Mouse (Mus musculus): ENCODE measurements around the gene Anln. TPM values are rescaled to one million over a fixed set of nuclear protein-coding genes. Genes with fewer than 3 reads are reported as not detected.
"Not testable (repeated sequence)": the region's sequence is repeated elsewhere in the genome, so short reads cannot be mapped to it uniquely, and the experiment has no call there.

Anln gene
- polyA plus RNA-seq, 1 experiment from 2014 or later = 36.8 TPM

DNA sequence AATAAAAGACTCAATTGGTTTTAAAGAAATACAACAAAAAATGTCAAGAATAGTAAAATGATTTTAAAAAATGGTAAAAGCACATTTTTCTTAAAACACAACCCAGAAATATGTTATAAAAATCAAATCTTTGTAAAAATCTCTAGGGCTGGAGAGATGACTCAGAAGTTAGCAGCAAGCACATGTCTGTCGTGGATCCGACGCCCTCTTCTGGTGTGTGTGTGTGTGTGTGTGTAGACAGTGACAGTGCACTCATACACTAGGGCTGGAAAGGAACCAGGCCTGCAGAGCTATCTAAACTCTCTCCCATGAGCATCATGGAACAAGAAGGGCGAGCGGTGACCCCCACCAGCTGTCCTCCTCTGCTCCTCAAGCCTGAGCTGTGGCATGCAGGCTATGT, 35.5 kb downstream of the Anln start:
- no peak overlapping the region for H3K4me2 ChIP-seq
- H3K27me3 ChIP-seq = no peaks in the 10 kb centered on the region
- no peaks in the 10 kb centered on the region for H3K4me1 ChIP-seq
- H3K27ac ChIP-seq = no peak overlapping the region
- no peak overlapping the region for H3K9ac ChIP-seq
- ATAC-seq (ENCODE audit: low FRiP score) = no peak
- no peak overlapping the region for H3K4me3 ChIP-seq (replicated peaks)
- no peaks in the 10 kb centered on the region for H3K9me3 ChIP-seq
- WGBS = 92% methylated on average over 5 of the region's 5 CpGs
- H3K36me3 ChIP-seq (replicated peaks) = peaks cover 58% of the 10 kb centered on the region

DNA sequence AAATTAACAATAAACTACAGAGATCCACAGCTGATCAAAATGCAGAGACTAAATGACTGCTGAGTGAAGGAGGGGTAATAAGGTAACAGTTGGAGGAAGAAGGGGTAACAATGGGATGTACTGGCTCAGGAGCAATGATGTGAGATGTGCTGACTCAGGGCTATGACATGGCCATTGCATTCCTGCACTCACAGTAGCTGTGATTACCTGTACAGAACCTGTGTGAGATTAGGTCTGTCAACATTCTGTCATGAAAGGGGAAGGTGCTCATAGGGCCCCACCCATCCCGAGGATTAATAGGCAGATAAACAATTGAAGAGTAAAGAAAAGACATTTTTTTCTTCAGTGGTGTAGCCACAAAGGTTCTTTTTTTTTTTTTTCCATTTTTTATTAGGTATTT, 48.7 kb downstream of the Anln start:
- H3K9ac ChIP-seq = no peak overlapping the region
- H3K27ac ChIP-seq = no peak overlapping the region
- ATAC-seq (ENCODE audit: low FRiP score) = no peak
- peaks cover 68% of the 10 kb centered on the region for H3K36me3 ChIP-seq (replicated peaks)
- H3K4me1 ChIP-seq = no peaks in the 10 kb centered on the region
- H3K4me3 ChIP-seq (replicated peaks) = no peak overlapping the region
- H3K9me3 ChIP-seq = no peaks in the 10 kb centered on the region
- H3K4me2 ChIP-seq = no peak overlapping the region
- no peaks in the 10 kb centered on the region for H3K27me3 ChIP-seq
- WGBS = 96% methylated on average over 1 of the region's 1 CpGs

DNA sequence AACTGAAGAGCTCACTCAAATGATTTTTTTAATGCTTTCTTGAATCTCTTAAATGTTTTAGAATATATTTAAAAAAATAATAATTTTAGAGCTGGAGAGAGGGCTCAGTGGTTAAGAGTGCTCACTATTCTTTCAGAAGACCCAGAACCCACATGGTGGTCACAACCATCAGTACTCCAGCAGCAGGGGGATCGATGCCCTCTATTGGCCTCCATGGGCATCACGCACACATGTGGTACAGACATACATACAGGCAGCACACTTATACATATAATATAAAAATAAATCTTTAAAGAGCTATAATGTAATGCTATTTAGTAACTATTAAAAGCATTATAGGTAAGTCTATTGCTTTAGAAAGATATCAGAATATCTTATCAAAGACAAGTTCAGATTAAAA, 51.8 kb downstream of the Anln start:
- Histone ChIP-seq H3K9me3 (no peaks in the 10 kb centered on the region), H3K27me3 (no peaks in the 10 kb centered on the region), H3K4me2 (no peak overlapping the region), H3K4me1 (no peaks in the 10 kb centered on the region), H3K36me3 (replicated peaks) (peaks cover 70% of the 10 kb centered on the region), H3K9ac (no peak overlapping the region), H3K27ac (no peak overlapping the region), H3K4me3 (replicated peaks) (no peak overlapping the region)
- WGBS = 100% methylated on average over 2 of the region's 2 CpGs
- ATAC-seq (ENCODE audit: low FRiP score) = no peak

DNA sequence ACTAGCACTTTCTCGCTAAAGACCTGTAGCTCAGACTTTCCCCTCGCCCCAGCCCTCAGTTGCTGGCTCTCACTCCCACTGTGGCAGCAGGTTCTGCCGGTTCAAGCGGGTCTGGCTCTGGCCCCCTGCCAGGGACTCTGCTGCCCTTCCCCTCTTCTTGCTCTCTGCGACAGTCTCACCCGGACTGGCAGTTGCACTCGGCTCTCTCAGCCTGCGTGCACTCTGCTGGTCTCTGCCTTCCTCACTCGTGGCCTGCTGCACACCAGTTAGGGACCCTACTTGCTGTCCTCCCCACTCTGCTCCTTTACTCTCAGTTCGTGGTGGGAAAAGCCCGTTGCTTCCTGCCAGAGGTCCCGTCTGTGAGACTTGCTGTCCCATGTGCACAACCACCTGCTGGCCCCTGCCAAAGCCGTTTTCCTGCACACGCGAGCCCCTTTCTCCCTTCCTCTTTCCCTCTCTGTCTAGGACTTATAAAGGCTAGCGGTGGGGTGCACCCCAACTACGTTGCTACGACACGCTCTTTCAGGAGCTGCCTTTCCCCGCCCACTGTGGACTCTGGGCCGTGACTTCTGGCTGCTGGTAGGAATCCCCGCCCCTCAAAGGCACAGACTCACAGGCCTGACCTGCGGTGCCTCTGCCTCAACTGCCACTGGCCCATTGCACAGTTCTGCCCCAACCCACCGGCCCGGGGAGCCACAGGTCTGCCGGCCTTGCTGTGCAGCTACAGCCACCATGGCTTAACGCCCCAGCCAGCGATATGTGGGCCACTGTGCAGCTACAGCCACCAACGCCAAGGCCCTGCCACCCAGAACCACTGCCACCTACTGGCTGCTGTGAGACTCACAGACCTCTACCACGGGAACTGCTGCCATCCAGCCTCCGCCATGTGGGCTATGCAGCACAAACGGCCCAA, 61.3 kb downstream of the Anln start:
- peak; percentile 94 for ATAC-seq (ENCODE audit: low FRiP score)
- Histone ChIP-seq H3K9me3 (no peaks in the 10 kb centered on the region), H3K4me2 (peak overlapping the region; percentile 83), H3K4me1 (peaks cover 12% of the 10 kb centered on the region), H3K9ac (peak overlapping the region; percentile 61), H3K4me3 (replicated peaks) (peak overlapping the region; percentile 49), H3K27ac (0 out of 2 replicates have a peak overlapping the region, but pooled peaks have one; percentile 25), H3K36me3 (replicated peaks) (peaks cover 17% of the 10 kb centered on the region), H3K27me3 (no peaks in the 10 kb centered on the region)
- under 1% methylated on average over 32 of the region's 32 CpGs for WGBS

DNA sequence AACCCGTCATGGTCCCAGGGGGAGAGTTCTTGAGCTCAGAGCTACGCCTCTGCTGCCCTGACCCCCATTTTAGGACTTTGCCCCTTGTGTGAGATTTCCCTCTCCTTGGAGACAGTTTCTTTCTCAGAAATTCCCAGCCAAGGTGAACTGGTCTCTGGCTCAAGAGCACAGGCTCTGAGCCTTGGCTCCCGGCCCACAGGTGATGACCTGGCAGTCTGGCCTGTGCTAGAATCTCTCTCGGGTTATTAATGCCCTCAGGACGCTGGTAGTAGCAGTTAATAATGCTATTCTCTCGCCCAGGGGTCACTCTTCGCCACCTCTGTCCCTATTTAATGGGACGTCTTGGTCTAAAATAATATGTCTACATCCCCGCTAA, 61.9 kb downstream of the Anln start:
- H3K4me1 ChIP-seq = peaks cover 12% of the 10 kb centered on the region
- peak overlapping the region; percentile 49 for H3K4me3 ChIP-seq (replicated peaks)
- H3K9ac ChIP-seq = peak overlapping the region; percentile 61; the same call in 1 of the 2 replicates
- ATAC-seq (ENCODE audit: low FRiP score) = peak; percentile 10; the same call in 1 of the 2 replicates
- peaks cover 12% of the 10 kb centered on the region for H3K36me3 ChIP-seq (replicated peaks)
- no peaks in the 10 kb centered on the region for H3K27me3 ChIP-seq
- peak overlapping the region; percentile 83 for H3K4me2 ChIP-seq
- no peak overlapping the region for H3K27ac ChIP-seq
- H3K9me3 ChIP-seq = no peaks in the 10 kb centered on the region
- 15% methylated on average over 9 of the region's 9 CpGs for WGBS

DNA sequence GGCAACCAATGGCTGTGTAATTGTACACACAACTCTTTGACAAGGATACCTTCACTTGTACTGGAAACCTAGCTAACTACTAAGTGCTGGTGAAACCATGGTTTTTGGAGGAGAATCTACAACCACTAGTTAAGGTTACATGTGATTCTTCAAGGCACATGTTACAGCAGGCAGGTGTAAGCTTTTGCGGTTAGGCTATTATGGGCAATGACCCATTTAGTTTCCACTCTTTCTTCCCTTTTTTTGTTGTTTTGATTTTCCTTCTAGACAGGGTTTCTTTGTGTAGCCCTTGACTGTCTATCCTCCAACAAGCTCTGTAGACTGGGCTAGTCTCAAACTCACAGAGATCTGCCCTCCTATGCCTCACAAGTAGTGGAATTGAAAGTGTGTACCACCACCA, 64.4 kb downstream of the Anln start:
- no peaks in the 10 kb centered on the region for H3K9me3 ChIP-seq
- 88% methylated on average over 1 of the region's 1 CpGs for WGBS
- no peak for ATAC-seq (ENCODE audit: low FRiP score)
- no peak overlapping the region for H3K4me2 ChIP-seq
- H3K4me3 ChIP-seq (replicated peaks) = no peak overlapping the region
- H3K9ac ChIP-seq = no peak overlapping the region
- no peaks in the 10 kb centered on the region for H3K27me3 ChIP-seq
- no peak overlapping the region for H3K27ac ChIP-seq
- H3K4me1 ChIP-seq = peaks cover 12% of the 10 kb centered on the region
- no peaks in the 10 kb centered on the region for H3K36me3 ChIP-seq (replicated peaks)

DNA sequence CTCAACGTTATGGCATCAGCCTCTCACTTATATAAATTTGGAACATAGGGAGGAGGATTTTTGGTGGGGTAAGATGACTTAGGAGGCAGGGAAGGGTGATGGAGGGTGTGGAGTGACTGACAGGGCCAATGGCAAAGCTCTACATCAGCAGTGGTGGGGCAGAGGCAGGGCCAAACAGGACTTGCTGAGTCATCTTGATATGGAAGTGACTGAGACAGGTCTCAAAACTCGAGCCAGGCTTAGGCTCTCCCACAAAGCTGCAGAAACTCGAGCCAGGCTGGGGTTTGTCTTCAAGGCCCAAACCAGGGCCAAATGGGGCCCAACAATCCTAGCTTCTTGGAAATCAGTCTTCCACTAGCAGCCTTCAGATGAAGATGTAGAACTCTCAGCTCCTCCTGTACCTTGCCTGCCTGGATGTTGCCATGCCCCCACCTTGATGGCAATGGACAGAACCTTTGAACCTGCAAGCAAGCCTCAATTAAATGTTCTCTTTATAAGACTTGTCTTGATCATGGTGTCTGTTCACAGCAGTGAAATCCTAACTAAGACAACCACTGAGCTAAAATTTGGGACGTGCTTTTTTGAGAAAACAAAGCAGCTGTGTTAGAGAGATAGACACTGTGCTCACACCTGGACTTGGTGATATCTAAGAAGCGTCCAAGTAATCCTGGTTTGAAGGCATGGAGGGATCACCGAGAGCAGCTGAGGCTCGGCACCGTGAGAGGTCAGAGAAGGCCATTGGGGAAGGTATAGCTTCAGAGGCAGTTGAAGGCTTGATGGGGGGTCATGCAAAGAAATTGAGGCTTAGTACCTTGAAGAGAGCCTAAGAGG, 66.4 kb downstream of the Anln start:
- H3K4me1 ChIP-seq = peaks cover 7% of the 10 kb centered on the region
- no peak overlapping the region for H3K4me3 ChIP-seq (replicated peaks)
- H3K9ac ChIP-seq = no peak overlapping the region
- no peak overlapping the region for H3K4me2 ChIP-seq
- 79% methylated on average over 8 of the region's 8 CpGs for WGBS
- H3K27ac ChIP-seq = no peak overlapping the region
- no peaks in the 10 kb centered on the region for H3K27me3 ChIP-seq
- ATAC-seq (ENCODE audit: low FRiP score) = no peak
- H3K36me3 ChIP-seq (replicated peaks) = no peaks in the 10 kb centered on the region
- H3K9me3 ChIP-seq = peaks cover 2% of the 10 kb centered on the region; the same call in 1 of the 2 replicates

DNA sequence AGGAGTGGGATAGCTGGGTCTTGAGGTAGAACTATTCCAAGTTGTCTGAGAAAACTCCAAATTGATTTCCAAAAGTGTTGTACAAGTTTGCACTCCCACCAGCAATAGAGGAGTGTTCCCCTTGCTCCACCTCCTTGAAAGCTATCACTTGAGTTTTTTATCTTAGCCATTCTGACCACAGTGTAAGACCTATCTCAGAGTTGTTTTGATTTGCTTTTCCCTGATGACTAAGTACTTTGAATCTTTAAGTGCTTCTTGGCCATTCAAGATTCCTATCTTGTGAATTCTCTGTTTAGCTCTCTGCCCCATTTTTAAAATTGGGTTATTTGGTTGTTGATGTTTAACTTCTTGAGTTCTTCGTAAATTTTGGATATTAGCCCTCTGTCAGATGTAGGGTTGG, 69.9 kb downstream of the Anln start:
- 86% methylated on average over 1 of the region's 1 CpGs for WGBS
- Histone ChIP-seq H3K27ac (no peak overlapping the region), H3K4me2 (no peak overlapping the region), H3K36me3 (replicated peaks) (no peaks in the 10 kb centered on the region), H3K4me1 (no peaks in the 10 kb centered on the region), H3K27me3 (no peaks in the 10 kb centered on the region), H3K9ac (no peak overlapping the region), H3K9me3 (peaks cover 6% of the 10 kb centered on the region; the same call in 1 of the 2 replicates), H3K4me3 (replicated peaks) (no peak overlapping the region)
- ATAC-seq (ENCODE audit: low FRiP score) = no peak

DNA sequence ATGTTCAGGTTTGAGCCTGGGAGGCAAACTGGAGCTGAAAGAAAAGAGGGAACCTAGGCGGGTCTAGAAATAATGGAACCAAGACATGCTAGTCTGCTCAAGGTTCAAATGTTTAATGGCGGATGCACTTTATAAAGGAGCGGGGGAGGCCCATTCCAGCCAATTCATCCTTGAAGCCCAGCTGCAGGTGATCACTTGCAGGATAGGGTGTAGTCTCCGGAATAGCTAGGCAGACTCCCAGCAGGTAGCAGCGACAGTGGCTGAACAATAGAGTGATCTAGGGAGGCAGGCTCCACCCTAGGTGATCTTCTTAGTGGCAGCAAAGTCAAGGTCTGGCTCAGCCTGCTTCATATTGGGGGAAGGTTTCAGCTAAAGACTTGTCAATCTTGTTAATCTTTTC, 72.9 kb downstream of the Anln start:
- not testable (repeated sequence) for H3K4me1 ChIP-seq; H3K27ac ChIP-seq; H3K36me3 ChIP-seq (replicated peaks); ATAC-seq (ENCODE audit: low FRiP score); H3K27me3 ChIP-seq; H3K9me3 ChIP-seq; H3K4me3 ChIP-seq (replicated peaks); H3K4me2 ChIP-seq; H3K9ac ChIP-seq
- whole genome bisulfite sequencing = 62% methylated on average over 5 of the region's 5 CpGs

DNA sequence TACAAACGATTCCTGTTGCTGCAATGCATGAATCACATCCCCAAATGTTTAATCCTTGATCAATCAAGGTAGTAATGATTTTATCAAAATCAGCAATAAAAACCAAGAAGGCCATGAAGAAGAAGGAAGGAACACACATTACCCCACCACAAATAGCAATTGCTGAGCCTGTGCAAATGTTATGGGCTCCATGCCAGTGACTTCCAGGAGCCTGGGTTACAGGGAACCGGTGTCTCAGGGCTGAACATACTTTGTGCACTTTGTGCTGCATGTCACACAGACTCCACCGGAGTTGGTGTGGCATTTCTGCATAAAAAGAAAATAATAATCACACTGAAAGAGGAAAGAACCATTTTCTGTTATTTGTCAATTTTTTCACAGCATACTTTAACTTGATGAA, 74.9 kb downstream of the Anln start:
- ATAC-seq (ENCODE audit: low FRiP score) = no peak
- H3K36me3 ChIP-seq (replicated peaks) = no peaks in the 10 kb centered on the region
- no peak overlapping the region for H3K9ac ChIP-seq
- H3K4me1 ChIP-seq = no peaks in the 10 kb centered on the region
- 87% methylated on average over 3 of the region's 3 CpGs for WGBS
- no peak overlapping the region for H3K27ac ChIP-seq
- H3K9me3 ChIP-seq = peaks cover 6% of the 10 kb centered on the region; the same call in 1 of the 2 replicates
- H3K27me3 ChIP-seq = no peaks in the 10 kb centered on the region
- no peak overlapping the region for H3K4me2 ChIP-seq
- H3K4me3 ChIP-seq (replicated peaks) = no peak overlapping the region

DNA sequence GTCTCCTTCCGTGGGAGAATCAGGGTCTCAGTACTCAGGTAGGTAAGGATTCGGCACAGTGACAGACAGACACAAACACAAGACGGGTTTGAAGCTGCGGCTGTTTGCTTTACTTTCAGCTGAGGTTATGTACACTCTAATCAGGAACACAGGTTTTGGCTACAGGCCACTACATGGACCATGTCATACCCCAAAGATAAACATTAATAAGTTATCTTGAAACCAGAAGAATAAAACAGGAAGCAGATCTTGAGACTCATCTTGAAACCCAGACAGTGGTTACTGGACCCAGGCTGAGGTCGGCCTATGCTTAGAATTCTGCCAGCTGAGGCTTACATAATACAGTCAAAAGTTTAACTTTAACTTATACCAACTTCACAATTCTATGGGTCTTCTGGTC, 75.8 kb downstream of the Anln start:
- no peak overlapping the region for H3K27ac ChIP-seq
- H3K9ac ChIP-seq = no peak overlapping the region
- H3K9me3 ChIP-seq = peaks cover 6% of the 10 kb centered on the region; the same call in 1 of the 2 replicates
- 93% methylated on average over 5 of the region's 5 CpGs for WGBS
- H3K4me3 ChIP-seq (replicated peaks) = no peak overlapping the region
- H3K36me3 ChIP-seq (replicated peaks) = no peaks in the 10 kb centered on the region
- H3K27me3 ChIP-seq = no peaks in the 10 kb centered on the region
- no peak overlapping the region for H3K4me2 ChIP-seq
- no peaks in the 10 kb centered on the region for H3K4me1 ChIP-seq
- ATAC-seq (ENCODE audit: low FRiP score) = no peak

DNA sequence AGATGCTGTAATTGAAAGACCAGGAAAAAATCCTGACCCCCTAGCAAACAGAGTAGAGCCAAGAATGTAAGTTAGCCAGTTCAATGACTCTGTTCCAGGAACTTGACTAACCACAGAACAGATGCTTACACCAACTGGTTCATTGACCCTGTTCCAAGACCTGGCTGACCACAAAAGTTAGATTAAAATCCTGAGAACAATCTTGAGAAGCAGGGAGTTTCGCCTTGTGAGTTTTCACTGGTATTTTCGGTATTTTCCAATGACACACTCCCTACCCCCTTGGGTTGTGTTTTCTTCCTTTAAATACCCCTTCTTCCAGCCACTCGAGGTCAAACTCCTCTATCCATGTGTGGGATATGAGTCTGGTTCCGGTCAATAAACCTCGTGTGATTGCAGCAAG, 79.3 kb downstream of the Anln start:
- ATAC-seq (ENCODE audit: low FRiP score) = no peak
- Histone ChIP-seq H3K27ac (no peak overlapping the region), H3K27me3 (no peaks in the 10 kb centered on the region), H3K4me1 (peaks cover 15% of the 10 kb centered on the region), H3K9ac (no peak overlapping the region), H3K36me3 (replicated peaks) (peaks cover 7% of the 10 kb centered on the region), H3K9me3 (no peaks in the 10 kb centered on the region), H3K4me3 (replicated peaks) (no peak overlapping the region), H3K4me2 (no peak overlapping the region)
- 91% methylated on average over 5 of the region's 5 CpGs for WGBS

Data from forebrain, embryonic 12.5 days (tissue).